Mouse (Mus musculus): ENCODE data around the gene Fank1. TPM values are rescaled to one million over a fixed set of nuclear protein-coding genes. Genes with fewer than 3 reads are reported as not detected.

Fank1 gene
- total RNA-seq (2022): not detected

- peak; percentile 80 for DNase-seq (ENCODE audit: low spot score)
Observed at GRCm38 (mm10) chr7:133776626-133776996, at the start of gene Fank1. Fank1 (plus strand) TSS chr7:133776861.

- no peak for DNase-seq (ENCODE audit: low spot score)
Observed at GRCm38 (mm10) chr7:133727027-133727426, 49.6 kb upstream of the Fank1 start.

- DNase-seq (ENCODE audit: low spot score): no peak
Observed at GRCm38 (mm10) chr7:133729351-133729750, 47.3 kb upstream of the Fank1 start.

- DNase-seq (ENCODE audit: low spot score): peak; percentile 55
Observed at GRCm38 (mm10) chr7:133730324-133731191, 46.1 kb upstream of the Fank1 start.

GRCm38 (mm10) chr7:133731971-133732645, 44.6 kb upstream of the Fank1 start:
- DNase-seq (ENCODE audit: low spot score): no peak

- DNase-seq (ENCODE audit: low spot score): no peak
Observed at GRCm38 (mm10) chr7:133740558-133740957, 36.1 kb upstream of the Fank1 start.

GRCm38 (mm10) chr7:133742530-133743325, 33.9 kb upstream of the Fank1 start:
- DNase-seq (ENCODE audit: low spot score): no peak

GRCm38 (mm10) chr7:133743611-133744010, 33.0 kb upstream of the Fank1 start:
- DNase-seq (ENCODE audit: low spot score): no peak

GRCm38 (mm10) chr7:133744209-133744608, 32.5 kb upstream of the Fank1 start:
- DNase-seq (ENCODE audit: low spot score): no peak

GRCm38 (mm10) chr7:133744701-133745100, 32.0 kb upstream of the Fank1 start:
- DNase-seq (ENCODE audit: low spot score): peak; percentile 41

- peak; percentile 48 for DNase-seq (ENCODE audit: low spot score)
Observed at GRCm38 (mm10) chr7:133747372-133747771, 29.3 kb upstream of the Fank1 start.

- no peak for DNase-seq (ENCODE audit: low spot score)
Observed at GRCm38 (mm10) chr7:133748753-133749152, 27.9 kb upstream of the Fank1 start.

GRCm38 (mm10) chr7:133750666-133751065, 26.0 kb upstream of the Fank1 start:
- DNase-seq (ENCODE audit: low spot score): no peak

GRCm38 (mm10) chr7:133751163-133751562, 25.5 kb upstream of the Fank1 start:
- DNase-seq (ENCODE audit: low spot score): no peak

- DNase-seq (ENCODE audit: low spot score): no peak
Observed at GRCm38 (mm10) chr7:133757961-133758455, 18.7 kb upstream of the Fank1 start.

- no peak for DNase-seq (ENCODE audit: low spot score)
Observed at GRCm38 (mm10) chr7:133758716-133759115, 17.9 kb upstream of the Fank1 start.

GRCm38 (mm10) chr7:133759611-133760353, 16.9 kb upstream of the Fank1 start:
- DNase-seq (ENCODE audit: low spot score): no peak

- DNase-seq (ENCODE audit: low spot score): no peak
Observed at GRCm38 (mm10) chr7:133762696-133763095, 14.0 kb upstream of the Fank1 start.

- no peak for DNase-seq (ENCODE audit: low spot score)
Observed at GRCm38 (mm10) chr7:133764425-133764824, 12.2 kb upstream of the Fank1 start.

- no peak for DNase-seq (ENCODE audit: low spot score)
Observed at GRCm38 (mm10) chr7:133765240-133765848, 11.3 kb upstream of the Fank1 start.

GRCm38 (mm10) chr7:133765849-133766243, 10.8 kb upstream of the Fank1 start:
- peak; percentile 65 for DNase-seq (ENCODE audit: low spot score)

All from heart, adult 8-10 months (tissue).